Mouse (Mus musculus) limb, embryonic 10.5 days (tissue): ENCODE results near the gene Cdh23. TPM values are rescaled to one million over a fixed set of nuclear protein-coding genes. Genes with fewer than 3 reads are reported as not detected.

Source experiments
- DNase-seq: peaks from one replicate; pipeline ENCODE4 v3.0.0-alpha.2; 2017; ENCODE audit warnings: low spot score
- H3K27ac ChIP-seq: fragments of 300-500 bp; sonication (generic); 2 replicates; pipeline ENCODE4 v1.5.1; 2016; ENCODE audit warnings: mild to moderate bottlenecking
- H3K27me3 ChIP-seq: fragments of 300-500 bp; sonication (generic); 2 replicates; pipeline ENCODE4 v1.6.1; 2016; ENCODE audit warnings: low read depth, mild to moderate bottlenecking; ENCODE audit not compliant: poor library complexity, severe bottlenecking
- H3K36me3 ChIP-seq: fragments of 300-500 bp; sonication (generic); 2 replicates; pipeline ENCODE4 v1.6.1; 2016; ENCODE audit warnings: mild to moderate bottlenecking, moderate library complexity
- H3K4me1 ChIP-seq: fragments of 300-500 bp; sonication (generic); 2 replicates; pipeline ENCODE4 v1.6.1; 2016
- H3K4me3 ChIP-seq: fragments of 300-500 bp; sonication (generic); 2 replicates; pipeline ENCODE4 v1.5.1; 2016; ENCODE audit warnings: mild to moderate bottlenecking, moderate library complexity
- H3K9me3 ChIP-seq: fragments of 300-500 bp; sonication (generic); replicated peaks from 2 replicates; pipeline ENCODE4 v1.6.1; 2016; ENCODE audit warnings: mild to moderate bottlenecking
- WGBS: fragments of 180-500 bp; shearing (Covaris S2); methylation state at CpG from one replicate; pipeline ENCODE4 v1.1.7; 2016; 5-methylcytosine and 5-hydroxymethylcytosine counted together
- polyA plus RNA-seq: library from polyadenylated mRNA; unstranded; fragments of >200 nt; fragmentation: Nextera tagmentation; extraction: Ambion mirVana; gene quantifications from 2 replicates; pipeline ENCODE4 v1.2.1, GENCODE M21; 2016

Gene Cdh23
- polyA plus RNA-seq, 1 experiment from 2014 or later = 0.36 TPM

DNA sequence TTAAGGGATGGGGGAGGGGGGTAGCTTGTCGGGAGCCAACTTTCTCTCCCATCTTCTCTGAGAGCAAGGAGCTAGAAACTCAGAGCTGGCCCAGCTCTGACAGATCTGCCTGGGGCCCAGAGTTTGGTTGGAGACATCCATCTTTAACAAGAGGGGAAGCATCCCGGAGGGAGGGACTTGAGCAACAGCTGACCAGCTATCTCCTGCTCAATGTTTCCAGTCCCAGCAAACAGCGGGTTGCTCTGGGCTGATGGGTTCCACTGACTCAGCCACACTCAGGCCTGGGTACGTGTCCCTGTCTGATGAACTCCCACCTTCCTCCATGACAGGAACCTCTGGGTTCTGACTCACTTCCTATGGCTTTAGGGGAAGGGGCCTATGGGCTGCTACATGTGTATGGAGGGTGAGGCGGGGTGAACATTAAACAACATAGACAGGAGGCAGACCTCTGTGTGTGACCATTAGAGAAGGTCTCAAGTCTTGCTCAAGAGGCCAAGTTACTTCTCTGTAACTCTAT is 305.3 kb downstream of the Cdh23 start:
- Histone ChIP-seq H3K4me1 (peaks cover 13% of the 10 kb centered on the region), H3K27me3 (no peaks in the 10 kb centered on the region), H3K36me3 (no peaks in the 10 kb centered on the region), H3K4me3 (no peak overlapping the region), H3K27ac (no peak overlapping the region), H3K9me3 (no peaks in the 10 kb centered on the region)
- no peak for DNase-seq
- 78% methylated on average over 5 of the region's 5 CpGs for WGBS

DNA sequence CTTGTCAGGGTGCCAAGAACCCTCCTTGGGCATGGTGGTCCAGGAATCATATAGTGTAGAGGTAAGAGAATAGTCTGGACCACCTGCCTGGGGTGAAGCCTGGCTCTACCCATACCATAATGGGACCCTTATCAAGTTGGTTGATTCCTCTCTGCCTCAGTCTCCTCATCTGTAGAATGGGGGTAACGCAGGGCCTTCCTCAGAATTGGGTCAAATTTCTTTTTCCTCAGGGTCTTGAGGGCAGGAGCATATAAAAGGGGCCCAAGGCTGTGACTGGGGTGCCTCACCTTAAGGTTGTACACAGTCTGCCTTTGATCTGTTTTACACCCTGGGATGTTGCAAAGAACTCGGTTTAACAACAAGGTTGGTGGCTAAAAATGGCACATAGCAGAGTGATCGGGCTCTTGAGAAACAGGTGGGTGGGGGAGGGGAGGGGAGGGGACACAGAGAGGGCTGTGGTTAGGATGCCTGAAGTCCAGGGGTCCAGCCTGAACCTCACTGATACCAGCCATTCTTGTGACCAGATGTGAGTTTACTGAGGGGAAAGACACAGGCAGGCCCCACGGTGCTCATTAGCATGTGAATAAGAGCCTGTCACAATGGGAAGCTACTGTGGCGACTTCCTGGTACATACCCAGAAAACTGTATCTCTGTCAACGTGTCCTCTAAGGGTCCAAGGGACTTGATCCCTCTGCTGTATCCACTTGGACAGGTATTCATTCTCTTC is 305.9 kb downstream of the Cdh23 start:
- WGBS = 57% methylated on average over 6 of the region's 6 CpGs
- Histone ChIP-seq H3K9me3 (no peaks in the 10 kb centered on the region), H3K4me1 (peaks cover 13% of the 10 kb centered on the region), H3K27ac (no peak overlapping the region), H3K36me3 (no peaks in the 10 kb centered on the region), H3K27me3 (no peaks in the 10 kb centered on the region), H3K4me3 (no peak overlapping the region)
- DNase-seq = no peak

DNA sequence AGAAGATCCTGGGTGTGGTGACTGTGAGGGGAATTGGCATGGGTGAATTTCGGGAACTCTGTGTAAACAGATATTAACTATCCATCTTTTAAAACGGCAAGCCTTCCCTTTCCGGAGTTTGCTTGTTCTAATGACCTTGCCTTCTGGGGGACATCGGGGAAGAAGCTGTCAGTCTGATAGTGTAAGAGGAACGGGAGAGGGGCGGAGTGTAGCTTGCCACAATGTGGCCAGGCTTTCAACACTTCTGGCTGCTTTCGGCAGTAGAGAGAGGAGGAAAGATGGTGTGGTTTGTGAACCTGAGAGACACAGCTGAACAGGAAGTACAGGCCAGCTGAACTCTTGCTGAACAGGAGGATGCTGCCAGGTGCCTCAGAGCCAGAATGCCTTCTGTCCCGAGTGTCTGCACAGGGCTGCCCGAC is 306.8 kb downstream of the Cdh23 start:
- no peaks in the 10 kb centered on the region for H3K27me3 ChIP-seq
- H3K9me3 ChIP-seq = no peaks in the 10 kb centered on the region
- H3K27ac ChIP-seq = no peak overlapping the region
- WGBS = 65% methylated on average over 9 of the region's 9 CpGs
- no peak overlapping the region for H3K4me3 ChIP-seq
- H3K4me1 ChIP-seq = peaks cover 13% of the 10 kb centered on the region
- no peak for DNase-seq
- no peaks in the 10 kb centered on the region for H3K36me3 ChIP-seq

DNA sequence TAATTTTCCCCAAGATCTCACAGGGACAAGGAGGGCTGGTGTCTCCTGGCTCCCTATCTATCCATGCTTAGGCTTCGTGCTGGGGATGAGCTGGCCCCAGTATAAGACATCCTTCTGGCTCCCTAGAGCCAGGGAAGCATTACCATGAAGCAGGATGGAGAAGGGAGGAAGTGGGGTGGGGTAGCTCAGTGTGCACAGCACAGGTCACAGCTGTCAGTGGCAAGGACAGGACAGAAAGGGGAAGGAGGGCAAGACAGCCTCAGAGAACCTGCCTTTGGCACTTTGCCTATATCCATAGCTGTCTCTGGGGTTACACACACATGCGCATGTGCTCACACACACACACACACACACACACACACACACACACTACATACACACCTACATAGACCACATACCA is 308.0 kb downstream of the Cdh23 start:
- WGBS = 91% methylated on average over 2 of the region's 2 CpGs
- no peak for DNase-seq
- H3K27me3 ChIP-seq = no peaks in the 10 kb centered on the region
- H3K9me3 ChIP-seq = no peaks in the 10 kb centered on the region
- no peak overlapping the region for H3K4me3 ChIP-seq
- no peaks in the 10 kb centered on the region for H3K36me3 ChIP-seq
- H3K27ac ChIP-seq = no peak overlapping the region
- peaks cover 13% of the 10 kb centered on the region for H3K4me1 ChIP-seq

DNA sequence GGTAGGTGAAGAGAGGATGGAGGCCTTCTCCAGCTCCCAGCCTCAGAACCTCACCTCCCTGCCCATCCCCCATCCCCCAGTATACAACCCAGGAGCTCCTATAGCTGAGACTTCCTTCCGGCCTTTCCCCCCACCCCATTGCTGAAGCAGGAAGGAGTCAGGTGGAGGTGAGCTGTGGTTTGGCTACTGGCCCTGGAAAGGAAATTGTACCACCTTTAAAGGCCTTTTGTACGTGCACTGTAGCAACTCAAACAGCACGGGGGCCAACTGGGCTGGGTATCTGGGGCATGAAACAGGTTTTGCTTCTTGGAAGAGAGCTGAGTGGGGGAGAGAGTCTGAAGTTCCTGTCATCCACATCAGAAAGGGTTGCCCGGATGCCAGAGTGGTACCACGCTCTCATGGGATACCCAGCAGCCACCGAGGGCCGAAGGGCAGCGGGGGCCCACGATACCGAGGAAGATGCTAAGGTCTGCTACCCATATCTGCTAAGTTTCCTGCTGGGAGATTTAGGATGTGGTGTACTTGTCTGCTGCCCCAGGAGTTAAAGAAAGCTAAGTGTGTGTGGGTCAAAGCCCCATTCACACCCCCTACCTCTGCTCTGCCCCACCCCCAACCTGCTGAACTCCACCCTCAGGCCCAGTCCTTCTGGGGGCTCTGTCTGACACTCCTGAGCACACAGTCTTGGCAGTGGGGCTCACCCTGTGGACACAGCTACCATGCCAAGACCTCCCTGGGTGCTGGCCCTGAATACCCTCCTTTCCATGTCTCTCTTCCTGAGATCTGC is 315.0 kb downstream of the Cdh23 start:
- DNase-seq = no peak
- Histone ChIP-seq H3K4me1 (peaks cover 18% of the 10 kb centered on the region), H3K27me3 (no peaks in the 10 kb centered on the region), H3K36me3 (no peaks in the 10 kb centered on the region), H3K9me3 (no peaks in the 10 kb centered on the region), H3K27ac (0 out of 2 replicates have a peak overlapping the region, but pooled peaks have one; percentile 33), H3K4me3 (no peak overlapping the region)
- 75% methylated on average over 10 of the region's 10 CpGs for WGBS

DNA sequence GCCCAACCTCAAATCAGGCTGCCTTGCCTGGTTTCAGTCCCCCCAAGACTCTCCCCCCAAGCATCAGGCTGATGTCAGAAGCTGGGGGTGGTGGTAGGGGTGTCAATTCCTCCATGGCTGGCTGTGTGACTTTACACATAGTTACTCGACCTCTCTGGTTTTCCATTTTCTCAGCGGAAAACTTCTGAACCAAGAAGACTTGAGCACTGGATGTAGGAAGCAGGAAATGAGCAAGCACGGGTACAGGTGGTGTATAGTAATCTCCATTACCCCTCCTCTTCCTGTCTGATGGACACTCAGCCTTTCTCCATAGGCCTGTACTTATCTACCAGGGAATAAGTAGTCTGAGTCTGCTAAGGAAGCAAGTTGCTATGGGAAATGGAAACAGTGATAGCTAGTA is 316.1 kb downstream of the Cdh23 start:
- no peaks in the 10 kb centered on the region for H3K27me3 ChIP-seq
- DNase-seq = no peak
- no peak overlapping the region for H3K4me3 ChIP-seq
- peaks cover 24% of the 10 kb centered on the region for H3K4me1 ChIP-seq
- 0 out of 2 replicates have a peak overlapping the region, but pooled peaks have one; percentile 26 for H3K27ac ChIP-seq
- 71% methylated on average over 3 of the region's 3 CpGs for WGBS
- H3K9me3 ChIP-seq = no peaks in the 10 kb centered on the region
- no peaks in the 10 kb centered on the region for H3K36me3 ChIP-seq

DNA sequence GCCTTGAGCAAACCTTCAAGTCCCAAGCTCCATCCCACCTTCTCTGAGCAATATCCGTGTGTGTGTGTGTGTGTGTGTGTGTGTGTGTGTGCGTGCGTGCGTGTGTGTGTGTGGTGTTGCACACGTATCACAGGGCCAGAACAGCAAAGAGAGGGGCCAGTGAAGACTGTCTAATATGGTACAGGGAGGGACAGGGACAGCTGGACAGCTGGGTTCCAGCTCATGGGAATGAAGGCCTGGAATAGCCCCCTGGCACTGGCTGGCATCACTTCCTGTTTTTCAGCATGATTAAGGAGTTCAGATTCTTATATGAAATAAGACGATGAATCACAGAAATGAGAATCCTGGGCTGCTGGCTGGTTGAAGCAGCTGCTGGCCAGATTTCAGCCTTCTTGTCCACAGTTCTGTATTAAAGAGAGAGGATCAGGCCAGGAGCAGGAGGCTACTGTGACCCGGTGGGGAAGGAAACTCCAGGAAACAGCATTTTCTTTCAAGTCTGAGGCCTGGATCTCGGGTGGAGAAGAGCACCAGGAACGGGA is 316.8 kb downstream of the Cdh23 start:
- no peak for DNase-seq
- Histone ChIP-seq H3K27me3 (no peaks in the 10 kb centered on the region), H3K4me1 (peaks cover 30% of the 10 kb centered on the region), H3K36me3 (no peaks in the 10 kb centered on the region), H3K4me3 (no peak overlapping the region), H3K9me3 (no peaks in the 10 kb centered on the region), H3K27ac (peak overlapping the region; percentile 26)
- WGBS = 78% methylated on average over 9 of the region's 9 CpGs

DNA sequence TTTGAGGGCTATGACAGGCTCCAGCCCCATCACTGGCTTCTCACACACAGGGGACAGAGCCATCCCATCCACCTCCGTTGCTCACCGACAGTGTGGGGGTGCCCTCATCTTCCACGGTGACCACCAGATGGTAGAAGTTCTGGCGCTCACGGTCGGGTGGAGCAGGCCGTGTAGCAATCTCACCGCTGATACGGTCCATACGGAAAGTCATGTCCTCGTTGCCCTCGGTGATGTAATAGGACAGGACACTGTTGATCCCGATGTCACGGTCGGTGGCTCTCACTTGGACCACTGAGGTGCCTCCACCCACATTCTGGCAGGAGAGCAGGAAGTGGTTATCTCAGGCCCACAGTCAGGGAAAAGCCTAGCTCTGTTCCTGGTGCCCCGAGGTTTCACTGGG is 319.6 kb downstream of the Cdh23 start:
- Histone ChIP-seq H3K27me3 (no peaks in the 10 kb centered on the region), H3K27ac (no peak overlapping the region), H3K4me3 (no peak overlapping the region), H3K4me1 (peaks cover 47% of the 10 kb centered on the region), H3K36me3 (no peaks in the 10 kb centered on the region), H3K9me3 (no peaks in the 10 kb centered on the region)
- 96% methylated on average over 16 of the region's 16 CpGs for WGBS
- no peak for DNase-seq

DNA sequence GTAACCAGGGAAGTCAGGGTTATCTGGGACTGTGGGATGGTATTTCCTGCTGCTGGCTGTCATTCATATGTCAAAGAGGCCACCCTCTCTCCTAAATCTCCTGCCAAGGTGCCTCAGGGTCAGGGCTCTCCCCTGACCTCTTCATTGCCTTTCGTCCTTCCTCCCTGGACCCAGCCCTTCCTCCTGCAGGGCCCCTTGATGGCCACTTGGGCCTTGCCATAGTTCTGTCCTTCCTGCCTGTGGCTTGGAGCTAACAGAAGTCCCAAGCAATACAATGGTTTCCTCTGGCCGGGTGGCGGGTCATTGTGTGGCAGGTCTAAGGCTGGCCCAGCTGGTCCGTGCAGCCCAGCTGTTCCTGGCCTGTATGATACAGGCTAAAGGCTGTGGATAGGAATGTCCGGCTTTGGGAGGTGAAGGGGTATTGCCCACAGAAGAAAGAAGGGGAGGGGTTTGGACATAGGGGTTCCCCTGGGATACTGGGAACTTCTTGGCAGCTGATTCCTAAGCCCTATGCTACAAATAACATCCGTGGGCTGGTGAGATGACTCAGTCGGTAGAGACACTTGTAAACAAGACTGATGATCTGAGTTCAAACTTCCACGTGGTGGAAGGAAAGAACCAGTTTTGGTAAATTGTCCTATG is 322.2 kb downstream of the Cdh23 start:
- Histone ChIP-seq H3K27ac (peak overlapping the region; percentile 59), H3K9me3 (no peaks in the 10 kb centered on the region), H3K4me1 (peaks cover 40% of the 10 kb centered on the region), H3K27me3 (no peaks in the 10 kb centered on the region), H3K4me3 (peak overlapping the region; percentile 20; the same call in 1 of the 2 replicates), H3K36me3 (no peaks in the 10 kb centered on the region)
- WGBS = 41% methylated on average over 8 of the region's 8 CpGs
- peak; percentile 63 for DNase-seq

DNA sequence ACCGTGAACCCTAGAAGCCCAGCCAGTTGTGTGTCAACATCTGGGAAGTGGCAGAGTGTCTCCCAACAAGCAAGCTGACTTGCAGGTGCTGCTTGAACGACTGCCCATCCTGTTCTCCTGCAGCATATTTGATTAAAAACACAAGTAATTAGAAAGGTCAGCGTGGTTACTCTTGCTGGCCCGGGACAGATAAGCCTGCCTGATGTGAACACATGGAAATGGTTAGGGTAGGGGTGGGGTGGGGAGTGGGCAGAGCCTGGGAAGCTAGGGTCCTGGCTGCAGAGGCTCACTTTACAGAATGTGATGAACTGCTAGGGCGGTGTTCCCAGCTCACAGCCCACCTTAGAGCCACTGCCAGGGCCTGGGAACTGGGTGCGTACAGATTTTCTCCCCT is 322.8 kb downstream of the Cdh23 start:
- 15% methylated on average over 6 of the region's 6 CpGs for WGBS
- Histone ChIP-seq H3K27me3 (no peaks in the 10 kb centered on the region), H3K4me3 (peak overlapping the region; percentile 20; the same call in 1 of the 2 replicates), H3K4me1 (peaks cover 40% of the 10 kb centered on the region), H3K36me3 (no peaks in the 10 kb centered on the region), H3K9me3 (no peaks in the 10 kb centered on the region), H3K27ac (peak overlapping the region; percentile 59)
- no peak for DNase-seq

DNA sequence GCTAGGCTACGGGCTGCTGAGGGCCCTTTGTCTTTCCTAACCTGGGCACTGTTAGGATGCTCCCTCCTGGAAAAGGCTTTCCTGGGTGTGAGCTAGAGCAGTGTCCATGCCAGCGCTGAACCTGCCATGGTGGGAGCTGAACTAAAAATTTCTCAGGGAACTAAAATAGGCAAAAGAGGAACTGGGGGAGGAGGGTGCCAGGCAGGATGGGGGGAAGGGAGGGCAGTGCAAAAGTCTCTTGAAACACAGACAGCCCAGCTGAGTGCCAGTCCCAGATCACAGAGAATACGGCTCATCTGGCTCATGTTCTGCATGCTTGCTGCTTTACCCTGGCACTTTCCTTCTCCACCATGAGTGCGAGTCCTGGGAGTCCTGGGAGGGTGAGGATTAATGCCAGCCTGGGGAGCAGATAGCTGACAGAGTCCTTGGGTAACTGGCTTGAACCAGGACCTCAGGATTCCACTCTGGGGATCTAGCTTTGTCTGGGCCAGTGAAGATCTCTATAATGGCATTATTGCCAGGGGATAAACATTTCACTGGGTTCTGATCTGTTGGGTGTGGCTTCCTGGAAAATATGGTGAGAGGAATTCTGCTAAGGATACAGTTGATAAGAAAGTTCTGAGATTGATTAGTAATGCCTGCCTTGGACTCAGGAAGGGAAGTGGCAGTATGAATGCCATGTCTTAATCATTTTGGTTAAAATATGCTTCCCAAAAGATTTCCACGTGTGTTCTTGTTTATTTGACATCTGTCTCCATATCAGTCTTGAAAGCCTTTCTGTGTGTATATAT is 324.5 kb downstream of the Cdh23 start:
- Histone ChIP-seq H3K9me3 (no peaks in the 10 kb centered on the region), H3K4me3 (no peak overlapping the region), H3K36me3 (no peaks in the 10 kb centered on the region), H3K4me1 (peaks cover 43% of the 10 kb centered on the region), H3K27me3 (no peaks in the 10 kb centered on the region), H3K27ac (peak overlapping the region; percentile 58; the same call in 1 of the 2 replicates)
- WGBS = 85% methylated on average over 5 of the region's 5 CpGs
- no peak for DNase-seq

DNA sequence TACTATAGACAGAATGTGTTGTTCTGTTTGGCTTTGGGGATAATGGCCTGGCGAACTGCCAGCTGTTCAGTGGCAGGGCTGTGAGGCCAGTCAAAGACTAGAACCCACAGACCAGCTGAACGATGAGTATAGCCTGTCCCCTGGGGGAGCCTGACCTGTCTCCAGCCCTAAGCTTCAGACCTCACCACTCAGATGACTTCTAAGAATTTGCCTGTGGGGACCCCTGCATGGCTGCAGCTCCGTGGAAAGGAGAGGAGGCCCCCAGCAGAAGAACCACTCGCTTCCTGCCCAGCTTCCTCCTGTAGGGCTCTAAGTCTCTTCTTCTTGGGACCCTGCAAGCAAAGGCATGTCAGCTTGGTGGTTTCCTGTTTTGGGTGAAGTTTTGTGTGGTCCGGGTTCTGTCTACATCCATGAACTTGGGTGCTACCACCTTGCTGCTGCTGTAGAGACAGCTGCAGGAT is 325.7 kb downstream of the Cdh23 start:
- Histone ChIP-seq H3K4me3 (no peak overlapping the region), H3K9me3 (no peaks in the 10 kb centered on the region), H3K27ac (no peak overlapping the region; the same call in 1 of the 2 replicates), H3K36me3 (no peaks in the 10 kb centered on the region), H3K27me3 (no peaks in the 10 kb centered on the region), H3K4me1 (peaks cover 38% of the 10 kb centered on the region)
- 88% methylated on average over 5 of the region's 5 CpGs for WGBS
- DNase-seq = no peak
